Mouse (Mus musculus) stomach, embryonic 15.5 days (tissue): ENCODE results near the gene Ufsp2. TPM values are rescaled to one million over a fixed set of nuclear protein-coding genes. Genes with fewer than 3 reads are reported as not detected.

Experiments
- ATAC-seq: fragments of 200-750 bp; cut with Nextera tagmentation; 2 replicates; pipeline ENCODE4 v1.8.0; 2017; ENCODE audit warnings: low read depth, moderate number of reproducible peaks, moderate TSS enrichment; ENCODE audit not compliant: insufficient read depth, low FRiP score
- H3K27ac ChIP-seq: fragments of 300-500 bp; sonication (generic); 2 replicates; pipeline ENCODE4 v1.5.1; 2015; ENCODE audit warnings: mild to moderate bottlenecking, inconsistent platforms
- H3K27me3 ChIP-seq: fragments of 300-500 bp; sonication (generic); replicated peaks from 2 replicates; pipeline ENCODE4 v1.6.1; 2015; ENCODE audit warnings: inconsistent platforms
- H3K36me3 ChIP-seq: fragments of 300-500 bp; sonication (generic); 2 replicates; pipeline ENCODE4 v1.6.1; 2015; ENCODE audit warnings: inconsistent platforms
- H3K4me1 ChIP-seq: fragments of 300-500 bp; sonication (generic); 2 replicates; pipeline ENCODE4 v1.6.1; 2015; ENCODE audit warnings: inconsistent platforms
- H3K4me2 ChIP-seq: fragments of 300-500 bp; sonication (generic); 2 replicates; pipeline ENCODE4 v1.6.1; 2015; ENCODE audit warnings: mild to moderate bottlenecking, inconsistent platforms
- H3K4me3 ChIP-seq: fragments of 300-500 bp; sonication (generic); replicated peaks from 2 replicates; pipeline ENCODE4 v1.5.1; 2015; ENCODE audit warnings: inconsistent platforms
- H3K9ac ChIP-seq: fragments of 300-500 bp; sonication (generic); 2 replicates; pipeline ENCODE4 v1.6.1; 2015; ENCODE audit warnings: inconsistent platforms
- H3K9me3 ChIP-seq: fragments of 300-500 bp; sonication (generic); 2 replicates; pipeline ENCODE4 v1.6.1; 2016; ENCODE audit warnings: inconsistent platforms
- WGBS: fragments of 180-500 bp; shearing (Covaris S2); methylation state at CpG from one replicate; pipeline ENCODE4 v1.1.7; 2015; 5-methylcytosine and 5-hydroxymethylcytosine counted together
- polyA plus RNA-seq: library from polyadenylated mRNA; unstranded; fragments of >200 nt; fragmentation: Nextera tagmentation; extraction: Ambion mirVana; gene quantifications from 2 replicates; pipeline ENCODE4 v1.2.1, GENCODE M21; 2015

The Ufsp2 gene
- polyA plus RNA-seq: 93.2 and 96.1 TPM in 2 replicates

DNA sequence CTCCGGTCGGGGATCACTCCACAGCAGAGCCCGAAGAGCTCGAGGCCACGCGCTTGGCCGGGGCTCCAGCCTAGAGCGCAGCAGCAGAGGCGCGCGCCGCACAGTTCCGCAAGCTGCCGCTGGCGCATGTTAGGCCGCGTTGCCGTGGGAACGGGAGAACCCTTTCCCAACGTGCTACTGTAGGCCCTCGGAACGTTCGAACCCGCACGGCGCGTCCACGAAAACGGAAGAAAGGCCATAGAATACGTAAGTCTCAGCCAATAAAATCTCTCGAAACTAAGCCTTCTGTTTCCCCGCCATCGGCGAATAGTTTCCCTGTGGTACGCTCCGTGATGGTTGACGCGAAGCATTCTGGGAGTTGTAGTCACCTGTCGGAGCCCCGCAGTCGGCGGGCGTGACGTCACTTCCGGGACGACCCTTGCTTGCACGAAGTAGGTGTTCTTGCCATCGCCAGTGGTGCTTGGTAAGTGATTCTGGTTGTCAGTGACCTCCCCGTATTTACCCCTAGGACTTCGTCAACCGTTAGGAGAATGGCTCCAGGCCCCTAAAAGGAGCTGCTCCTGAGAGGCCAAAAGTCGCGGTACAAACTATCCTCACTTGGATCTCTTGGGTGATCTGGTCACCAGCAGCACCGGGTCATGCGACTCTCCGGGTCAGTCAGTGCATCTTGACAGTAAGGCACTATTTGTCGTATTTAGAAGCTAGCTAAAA lies at the start of gene Ufsp2, which contains the start of gene 1700029J07Rik:
TSS of gene Ufsp2 (plus strand) at position 403 of the 711 bp plus-strand sequence.
TSS of gene 1700029J07Rik (minus strand) at position 127 of the 711 bp plus-strand sequence.
- WGBS: under 1% methylated on average over 57 of the region's 57 CpGs
- Histone ChIP-seq H3K27ac (peak within 1 kb of the TSS; percentile 80), H3K9ac (peak within 1 kb of the TSS; percentile 55), H3K4me2 (peak within 1 kb of the TSS; percentile 58), H3K9me3 (no peaks in the 10 kb centered on the region), H3K4me3 (peak within 1 kb of the TSS; percentile 56), H3K27me3 (no peaks in the 10 kb centered on the region), H3K4me1 (0 out of 2 replicates have a peak, but pooled peaks cover 7% of the 10 kb centered on the region), H3K36me3 (peaks cover 11% of the 10 kb centered on the region)
- ATAC-seq: peak; percentile 98

DNA sequence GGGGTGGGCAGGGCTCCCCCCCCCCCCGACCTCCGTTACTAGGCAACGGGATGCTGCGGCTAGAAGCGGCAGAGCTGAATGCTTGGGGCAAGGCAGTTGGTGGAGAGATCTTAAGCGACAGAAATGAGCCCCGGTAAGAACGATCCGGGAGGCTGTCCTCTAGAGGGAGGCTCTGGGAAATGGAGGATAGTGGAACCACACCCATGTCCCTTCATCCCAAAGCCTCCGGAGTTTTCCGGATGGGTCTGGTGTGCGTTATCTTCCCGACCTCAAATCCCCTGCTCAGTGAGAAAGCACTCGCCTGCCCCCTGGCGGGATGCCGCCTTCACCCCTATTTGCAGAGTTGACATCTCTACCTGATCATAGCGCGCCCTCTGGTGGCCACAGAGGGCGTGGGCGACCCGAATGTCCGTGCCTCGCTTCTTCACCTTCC lies 40.7 kb upstream of the Ufsp2 start, which contains the start of gene Ccdc110:
TSS of gene Ccdc110 (plus strand) at position 38 of the 433 bp plus-strand sequence.
- H3K36me3 ChIP-seq: no peaks in the 10 kb centered on the region
- H3K9me3 ChIP-seq: no peaks in the 10 kb centered on the region
- ATAC-seq: peak; percentile 83; the same call in 1 of the 2 replicates
- 5% methylated on average over 23 of the region's 23 CpGs for WGBS
- peak within 1 kb of the TSS; percentile 48 for H3K4me2 ChIP-seq
- no peaks in the 10 kb centered on the region for H3K27me3 ChIP-seq
- H3K9ac ChIP-seq: no peak within 1 kb of the TSS
- H3K4me3 ChIP-seq: peak within 1 kb of the TSS; percentile 26
- no peak within 1 kb of the TSS for H3K27ac ChIP-seq
- H3K4me1 ChIP-seq: no peaks in the 10 kb centered on the region

DNA sequence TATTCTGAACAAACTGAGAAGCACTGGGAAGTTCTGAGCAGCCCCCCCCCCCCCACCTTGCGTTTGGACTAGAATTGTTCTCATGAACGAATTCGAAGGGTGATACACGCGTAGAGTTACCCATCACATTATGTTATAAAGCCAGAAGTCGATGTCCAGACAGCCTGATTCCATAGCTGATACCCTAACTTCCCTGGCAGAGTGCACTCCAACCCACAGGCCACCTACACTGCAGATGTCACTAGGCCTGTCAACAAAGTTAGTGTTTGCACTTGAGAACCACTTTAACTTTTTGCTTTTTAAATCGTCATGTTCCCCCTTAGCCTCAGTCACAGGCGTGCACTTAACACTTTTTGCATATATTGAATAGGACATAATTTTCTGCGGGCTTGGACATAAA lies 38.3 kb upstream of the Ufsp2 start:
- Histone ChIP-seq H3K27ac (no peak overlapping the region), H3K4me2 (no peak overlapping the region), H3K9ac (no peak overlapping the region), H3K4me3 (no peak overlapping the region), H3K9me3 (no peaks in the 10 kb centered on the region), H3K4me1 (no peaks in the 10 kb centered on the region), H3K36me3 (no peaks in the 10 kb centered on the region), H3K27me3 (no peaks in the 10 kb centered on the region)
- ATAC-seq: no peak
- 88% methylated on average over 9 of the region's 9 CpGs for WGBS

DNA sequence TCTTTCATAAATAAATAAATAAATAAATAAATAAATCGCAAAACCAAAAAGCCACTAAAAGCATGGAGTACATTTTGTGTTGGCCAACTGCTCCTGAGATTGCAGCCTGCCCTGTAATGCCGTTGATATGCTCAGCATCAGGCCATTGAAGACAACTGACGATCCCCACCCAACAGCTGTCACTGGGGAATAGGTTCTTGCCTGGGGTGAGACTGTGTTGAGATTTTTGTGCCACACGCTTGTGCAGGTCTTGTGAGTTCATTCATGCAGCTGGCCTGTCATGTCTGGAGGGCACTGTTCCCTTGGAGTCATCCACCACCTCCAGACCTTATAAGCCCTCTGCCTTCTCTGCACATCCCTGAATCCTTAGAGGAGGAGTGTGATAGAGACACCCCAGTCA lies 29.0 kb upstream of the Ufsp2 start:
- ATAC-seq: no peak
- no peaks in the 10 kb centered on the region for H3K27me3 ChIP-seq
- no peak overlapping the region for H3K27ac ChIP-seq
- H3K4me1 ChIP-seq: no peaks in the 10 kb centered on the region
- H3K9ac ChIP-seq: no peak overlapping the region
- H3K36me3 ChIP-seq: no peaks in the 10 kb centered on the region
- H3K9me3 ChIP-seq: no peaks in the 10 kb centered on the region
- H3K4me2 ChIP-seq: no peak overlapping the region
- no peak overlapping the region for H3K4me3 ChIP-seq
- 92% methylated on average over 4 of the region's 4 CpGs for WGBS

DNA sequence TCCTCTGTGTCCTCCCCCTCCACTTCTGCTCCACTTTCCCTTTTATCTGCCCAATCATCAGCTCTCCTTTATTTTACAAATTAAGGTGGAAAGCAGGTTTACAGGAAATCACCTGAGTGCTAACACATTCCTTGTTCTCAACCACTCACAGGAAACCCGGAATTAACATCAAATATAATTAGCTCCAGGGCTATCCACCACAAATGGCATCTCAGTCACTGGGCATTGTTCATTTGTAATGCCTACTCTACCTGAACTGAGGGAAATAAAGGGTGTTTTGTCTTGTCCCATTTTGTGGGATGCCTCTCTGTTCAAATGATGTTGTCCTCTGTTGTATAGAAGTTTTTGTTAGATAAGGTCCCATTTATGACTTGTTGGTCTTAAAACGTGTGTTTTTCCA lies 24.7 kb upstream of the Ufsp2 start:
- H3K4me1 ChIP-seq: no peaks in the 10 kb centered on the region
- no peak overlapping the region for H3K27ac ChIP-seq
- no peaks in the 10 kb centered on the region for H3K36me3 ChIP-seq
- 64% methylated on average over 2 of the region's 2 CpGs for WGBS
- no peaks in the 10 kb centered on the region for H3K9me3 ChIP-seq
- no peaks in the 10 kb centered on the region for H3K27me3 ChIP-seq
- H3K4me2 ChIP-seq: no peak overlapping the region
- no peak overlapping the region for H3K9ac ChIP-seq
- ATAC-seq: no peak
- no peak overlapping the region for H3K4me3 ChIP-seq

DNA sequence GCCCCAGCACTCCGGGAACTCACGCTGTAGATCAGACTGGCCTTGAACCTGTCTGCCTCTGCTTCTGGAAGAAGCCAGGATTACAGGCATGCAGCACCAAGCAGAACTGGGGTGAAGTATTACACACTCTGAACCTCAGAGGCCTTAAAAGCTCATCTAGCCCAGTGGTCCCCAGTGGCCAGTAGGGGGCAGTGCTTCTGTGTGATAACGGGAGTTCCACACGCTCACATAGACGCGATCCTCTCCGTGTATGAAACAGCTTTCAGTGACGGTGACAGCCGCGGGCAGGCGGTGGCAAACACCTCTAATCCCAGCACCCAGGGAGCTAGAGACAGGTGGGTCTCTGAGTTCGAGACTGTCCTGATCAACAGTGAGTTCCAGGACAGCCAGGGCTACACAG lies 4.4 kb upstream of the Ufsp2 start:
- ATAC-seq: no peak
- H3K36me3 ChIP-seq: no peaks in the 10 kb centered on the region
- no peak overlapping the region for H3K9ac ChIP-seq
- H3K4me2 ChIP-seq: no peak overlapping the region
- H3K27me3 ChIP-seq: no peaks in the 10 kb centered on the region
- no peak overlapping the region for H3K4me3 ChIP-seq
- no peaks in the 10 kb centered on the region for H3K9me3 ChIP-seq
- 92% methylated on average over 12 of the region's 12 CpGs for WGBS
- H3K27ac ChIP-seq: no peak overlapping the region
- H3K4me1 ChIP-seq: 0 out of 2 replicates have a peak, but pooled peaks cover 4% of the 10 kb centered on the region

DNA sequence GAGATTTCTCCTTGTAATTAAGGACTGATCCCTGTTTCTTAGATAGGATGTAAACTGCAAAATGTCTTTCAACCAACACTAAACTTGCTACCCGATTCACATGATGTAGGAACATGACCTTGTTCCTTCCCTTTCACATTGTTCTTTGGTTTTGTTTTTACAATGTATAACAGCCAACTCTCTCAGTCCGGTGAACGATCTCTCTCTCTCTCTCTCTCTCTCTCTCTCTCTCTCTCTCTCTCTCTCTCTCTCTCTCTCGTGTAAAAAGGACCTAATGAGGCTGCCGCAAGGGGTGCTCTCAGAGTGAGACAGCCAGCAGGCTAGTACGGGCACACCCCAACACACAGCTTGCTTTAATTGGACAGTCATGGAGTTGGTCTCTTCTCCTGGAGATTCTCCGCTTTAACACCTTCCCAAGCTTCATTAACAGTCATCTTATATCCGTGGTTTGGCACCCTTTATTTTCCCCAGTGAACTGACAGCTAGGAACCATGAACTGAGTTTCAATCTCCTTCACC lies 1.3 kb upstream of the Ufsp2 start:
- Histone ChIP-seq H3K4me3 (no peak overlapping the region), H3K27ac (no peak overlapping the region), H3K36me3 (peaks cover 11% of the 10 kb centered on the region), H3K27me3 (no peaks in the 10 kb centered on the region), H3K9ac (no peak overlapping the region), H3K4me2 (peak overlapping the region; percentile 58), H3K4me1 (0 out of 2 replicates have a peak, but pooled peaks cover 7% of the 10 kb centered on the region), H3K9me3 (no peaks in the 10 kb centered on the region)
- no peak for ATAC-seq
- 71% methylated on average over 8 of the region's 8 CpGs for WGBS

DNA sequence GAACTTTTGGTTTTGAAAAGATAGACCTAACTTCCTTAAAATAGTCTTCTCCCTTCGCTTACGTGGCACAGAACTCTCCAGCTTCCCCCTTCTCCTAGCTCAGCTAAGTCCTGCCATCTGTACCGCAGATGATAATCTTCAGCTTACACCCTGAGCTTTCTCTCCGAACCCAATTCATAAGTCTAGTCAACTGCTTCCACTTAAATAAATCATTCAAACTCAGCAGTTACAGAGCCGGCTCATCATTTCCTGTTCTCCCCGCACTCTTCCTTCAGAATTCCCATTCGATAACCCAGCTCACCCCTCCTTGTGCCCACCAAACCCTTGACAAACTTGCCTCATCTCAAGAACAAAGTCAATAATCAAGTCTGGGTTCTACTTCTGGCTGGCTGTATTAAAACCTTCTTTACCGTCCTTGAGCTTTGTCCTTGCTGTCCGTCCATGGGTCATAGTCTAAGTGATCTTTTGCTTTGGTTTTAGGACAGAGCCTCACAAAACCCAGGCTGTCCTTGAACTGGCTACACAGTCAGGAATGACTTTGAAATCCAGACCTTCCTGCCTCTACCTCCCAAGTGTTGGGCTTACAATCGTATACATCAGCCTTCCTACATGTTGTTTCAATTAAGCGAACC lies 625 bp downstream of the Ufsp2 start:
- ATAC-seq: peak; percentile 1; the same call in 1 of the 2 replicates
- Histone ChIP-seq H3K36me3 (peaks cover 14% of the 10 kb centered on the region), H3K4me3 (peak overlapping the region; percentile 56), H3K4me2 (peak overlapping the region; percentile 58), H3K9ac (peak overlapping the region; percentile 55), H3K4me1 (0 out of 2 replicates have a peak, but pooled peaks cover 7% of the 10 kb centered on the region), H3K9me3 (no peaks in the 10 kb centered on the region), H3K27ac (peak overlapping the region; percentile 38; the same call in 1 of the 2 replicates), H3K27me3 (no peaks in the 10 kb centered on the region)
- WGBS: 54% methylated on average over 11 of the region's 11 CpGs

DNA sequence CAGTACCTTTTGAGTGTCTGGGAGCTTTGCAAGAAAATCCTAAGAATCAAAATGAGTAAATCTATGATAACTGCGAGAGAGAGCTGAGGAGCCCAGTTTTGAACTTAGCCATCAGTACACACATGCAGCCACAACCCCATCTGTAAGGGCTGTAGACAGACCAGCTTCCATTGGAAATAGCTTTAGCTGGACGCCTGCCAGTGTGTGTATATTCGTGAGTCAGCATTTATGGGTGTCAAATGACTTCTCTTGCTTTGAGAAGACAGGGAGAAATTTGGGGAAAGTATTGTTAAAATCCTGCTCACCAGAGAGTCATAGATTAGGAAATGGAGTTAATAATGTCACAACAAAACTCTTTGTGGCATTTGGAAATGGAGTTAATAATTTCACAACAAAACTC lies 11.3 kb downstream of the Ufsp2 start:
- ATAC-seq: no peak
- Histone ChIP-seq H3K9ac (no peak overlapping the region), H3K4me3 (no peak overlapping the region), H3K27me3 (no peaks in the 10 kb centered on the region), H3K36me3 (peaks cover 23% of the 10 kb centered on the region), H3K4me2 (no peak overlapping the region), H3K27ac (no peak overlapping the region), H3K9me3 (no peaks in the 10 kb centered on the region), H3K4me1 (no peaks in the 10 kb centered on the region)
- WGBS: 59% methylated on average over 3 of the region's 3 CpGs

DNA sequence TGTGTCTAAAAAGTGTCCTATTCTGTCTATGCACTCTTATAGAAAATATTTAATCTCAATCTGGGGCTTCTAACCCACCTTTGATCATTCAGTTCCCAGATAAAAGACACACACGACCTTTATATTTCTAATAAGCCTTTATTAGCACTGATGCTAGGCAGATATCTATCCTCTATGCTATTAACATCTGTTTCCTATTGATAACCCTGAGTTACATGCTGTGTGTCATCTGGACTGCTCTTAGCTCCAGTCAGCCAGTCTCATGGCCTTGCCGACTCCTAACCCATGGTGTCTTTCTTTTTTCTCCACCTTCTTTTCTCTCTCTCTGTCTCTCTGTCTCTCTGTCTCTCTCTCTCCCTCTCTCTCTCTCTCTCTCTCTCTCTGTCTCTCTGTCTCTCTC lies 12.9 kb downstream of the Ufsp2 start:
- Histone ChIP-seq H3K27me3 (no peaks in the 10 kb centered on the region), H3K9ac (no peak overlapping the region), H3K4me1 (no peaks in the 10 kb centered on the region), H3K27ac (no peak overlapping the region), H3K4me3 (no peak overlapping the region), H3K36me3 (peaks cover 20% of the 10 kb centered on the region), H3K4me2 (no peak overlapping the region), H3K9me3 (no peaks in the 10 kb centered on the region)
- 76% methylated on average over 2 of the region's 2 CpGs for WGBS
- ATAC-seq: no peak

DNA sequence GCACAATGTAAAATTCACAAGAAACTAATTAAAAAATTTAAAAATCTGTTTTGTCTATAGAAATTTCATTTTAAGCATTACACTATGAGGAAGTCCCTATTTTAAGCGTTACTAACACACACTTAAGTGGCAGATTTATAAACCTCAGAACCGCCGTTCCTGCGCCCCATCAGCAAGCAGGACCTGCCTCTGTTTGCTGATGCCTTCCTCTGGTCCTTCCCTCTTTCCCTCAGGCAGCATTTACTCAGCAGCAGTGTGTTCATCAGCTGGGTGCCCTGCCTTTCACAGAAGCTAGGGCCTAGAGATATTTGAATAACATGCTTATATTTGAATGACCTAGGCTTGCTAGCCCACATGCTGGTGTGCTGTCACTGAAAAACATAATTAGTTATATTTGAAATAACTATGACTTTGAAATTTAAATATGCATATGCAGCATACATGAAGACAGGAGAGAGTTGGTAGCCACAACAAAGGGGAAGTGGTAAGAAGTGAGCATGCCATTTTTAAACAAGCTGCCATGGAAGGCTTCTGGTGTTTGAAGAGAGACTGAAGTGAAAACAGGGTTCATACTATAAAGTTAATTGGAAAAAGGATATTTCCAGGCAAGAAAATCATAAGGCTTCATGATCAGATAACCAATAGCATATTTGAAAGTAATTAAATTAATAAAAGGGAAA lies 15.4 kb downstream of the Ufsp2 start:
- 89% methylated on average over 4 of the region's 4 CpGs for WGBS
- ATAC-seq: no peak

More for the DNA sequence above, 15.4 kb downstream of the Ufsp2 start:
- H3K4me1 ChIP-seq: no peaks in the 10 kb centered on the region
- no peaks in the 10 kb centered on the region for H3K9me3 ChIP-seq
- H3K36me3 ChIP-seq: peaks cover 22% of the 10 kb centered on the region
- H3K4me3 ChIP-seq: no peak overlapping the region
- no peak overlapping the region for H3K27ac ChIP-seq
- no peak overlapping the region for H3K9ac ChIP-seq
- no peak overlapping the region for H3K4me2 ChIP-seq
- no peaks in the 10 kb centered on the region for H3K27me3 ChIP-seq
